Mouse (Mus musculus) layer of hippocampus, adult 2 months (tissue): ENCODE measurements around the gene Olfr301. TPM values are rescaled to one million over a fixed set of nuclear protein-coding genes. Genes with fewer than 3 reads are reported as not detected.
A peak's percentile ranks its signal among the peaks of the same experiment; 100 is the strongest.

Source experiments
- DNase-seq, 2 experiments: peaks; one replicate each; pipeline ENCODE4 v3.0.0; 2022; ENCODE audit warnings: low spot score in 2 of 2
- H3K27ac ChIP-seq: fragments of 200-600 bp; 2 replicates; pipeline ENCODE4 v1.8.1; 2022
- H3K4me3 ChIP-seq: fragments of 200-600 bp; 2 replicates; pipeline ENCODE4 v1.8.1; 2022; ENCODE audit warnings: mild to moderate bottlenecking
- CTCF ChIP-seq: fragments of 200-600 bp; conservative IDR thresholded peaks from 2 replicates; pipeline ENCODE4 v1.8.1; 2022; ENCODE audit warnings: antibody characterized with exemption, mild to moderate bottlenecking, moderate library complexity
- long read RNA-seq, 2 experiments: library from polyadenylated mRNA; stranded (forward); transcript quantifications; one replicate each; pipeline ENCODE4 v2.0.0; 2021; ENCODE audit warnings: borderline mapping rate in 2 of 2
- total RNA-seq, 2 experiments: library from RNA; stranded (reverse); gene quantifications; 2 replicates each; pipeline ENCODE4 v1.2.3; 2021

The Olfr301 gene
- not detected for total RNA-seq
- long read RNA-seq, experiment 1: 0 reads
- long read RNA-seq, experiment 2: 0 reads

DNA sequence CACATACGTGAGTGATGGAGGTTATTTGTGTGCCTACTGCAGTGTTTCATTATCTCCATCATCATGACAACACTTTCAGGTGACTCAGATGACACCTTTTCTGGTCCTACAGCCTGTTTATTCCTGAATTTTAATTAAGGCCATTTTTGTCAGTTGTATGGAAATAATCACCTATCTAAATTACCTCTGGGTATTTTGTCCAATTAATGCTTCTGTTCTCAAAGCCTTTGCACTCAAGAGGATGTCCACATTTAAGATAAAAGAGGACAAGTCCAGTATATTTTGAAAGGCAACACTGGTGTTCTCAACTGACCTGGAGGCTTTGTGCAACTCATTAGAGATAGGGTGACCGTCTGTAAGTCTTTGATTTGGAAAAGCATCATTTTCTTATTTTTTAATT lies at the start of gene Olfr301:
Olfr301 (plus strand) TSS at position 301 of the 400 bp plus-strand sequence.
- no peak for DNase-seq
- H3K27ac ChIP-seq: no peak within 1 kb of the TSS
- H3K4me3 ChIP-seq: no peak within 1 kb of the TSS
- no peak for TF ChIP-seq CTCF

DNA sequence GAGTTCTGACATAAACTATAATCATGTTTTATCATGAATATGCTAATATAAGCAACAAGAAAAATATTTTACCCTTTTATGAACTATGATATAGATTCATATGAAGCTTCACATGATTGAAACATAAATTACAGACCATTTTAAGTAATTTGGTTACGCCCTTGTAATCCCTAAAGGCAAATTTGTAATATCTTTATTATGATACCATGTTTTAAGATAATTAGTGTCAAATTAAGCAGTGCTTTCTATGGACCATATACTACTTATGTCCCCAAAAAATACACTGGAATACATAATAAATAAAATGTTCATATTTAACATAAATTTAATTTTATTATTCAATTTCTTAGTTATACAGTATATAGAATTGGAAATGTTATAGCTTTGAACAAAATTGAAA lies 36.8 kb upstream of the Olfr301 start, which contains the start of gene Olfr305:
Olfr305 (minus strand) TSS at position 101 of the 400 bp plus-strand sequence.
- Histone ChIP-seq H3K4me3 (no peak within 1 kb of the TSS), H3K27ac (peak within 1 kb of the TSS; percentile 23; the same call in 1 of the 2 replicates)
- DNase-seq: no peak
- TF ChIP-seq CTCF: no peak

DNA sequence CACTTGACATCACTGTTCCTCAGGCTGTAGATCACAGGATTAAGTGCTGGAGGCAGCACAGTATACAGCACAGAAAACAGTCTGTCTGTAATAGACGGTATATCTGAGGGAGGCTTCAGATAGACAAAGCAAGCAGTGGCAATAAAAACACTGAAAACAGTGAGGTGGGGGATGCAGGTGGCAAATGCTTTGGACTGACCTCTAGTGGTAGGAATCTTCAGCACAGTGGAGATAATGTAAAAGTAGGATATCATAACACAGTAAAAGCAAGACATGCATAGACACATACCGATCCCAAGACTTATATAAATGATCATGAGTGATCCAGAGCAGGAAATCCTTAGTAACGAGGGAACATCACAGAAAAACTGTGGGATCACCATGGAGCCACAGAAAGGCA lies 17.9 kb upstream of the Olfr301 start:
- Histone ChIP-seq H3K4me3 (no peak overlapping the region), H3K27ac (no peak overlapping the region)
- TF ChIP-seq CTCF: peak; percentile 63
- DNase-seq: no peak

DNA sequence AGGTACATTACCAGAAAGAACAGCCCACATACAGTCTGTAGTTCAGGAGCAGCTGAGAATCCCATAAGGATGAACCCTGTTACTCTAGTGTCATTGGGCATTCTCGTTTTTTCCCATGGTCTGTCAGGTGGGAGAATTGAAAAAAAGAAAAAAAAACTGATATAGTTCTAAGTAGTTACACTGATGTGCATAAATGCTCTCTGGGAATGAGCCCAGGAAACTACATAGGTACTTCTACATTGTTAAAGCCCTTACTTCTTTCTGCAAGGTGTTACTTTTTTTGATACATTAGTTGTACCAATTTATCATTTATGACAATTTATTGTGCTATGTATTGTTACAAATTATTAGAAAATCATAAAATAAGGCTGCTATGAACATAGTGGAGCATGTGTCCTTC lies 17.1 kb upstream of the Olfr301 start, which contains the start of gene Olfr304:
Olfr304 (minus strand) TSS at position 101 of the 400 bp plus-strand sequence.
- Histone ChIP-seq H3K4me3 (no peak within 1 kb of the TSS), H3K27ac (no peak within 1 kb of the TSS)
- DNase-seq: no peak
- TF ChIP-seq CTCF: no peak

DNA sequence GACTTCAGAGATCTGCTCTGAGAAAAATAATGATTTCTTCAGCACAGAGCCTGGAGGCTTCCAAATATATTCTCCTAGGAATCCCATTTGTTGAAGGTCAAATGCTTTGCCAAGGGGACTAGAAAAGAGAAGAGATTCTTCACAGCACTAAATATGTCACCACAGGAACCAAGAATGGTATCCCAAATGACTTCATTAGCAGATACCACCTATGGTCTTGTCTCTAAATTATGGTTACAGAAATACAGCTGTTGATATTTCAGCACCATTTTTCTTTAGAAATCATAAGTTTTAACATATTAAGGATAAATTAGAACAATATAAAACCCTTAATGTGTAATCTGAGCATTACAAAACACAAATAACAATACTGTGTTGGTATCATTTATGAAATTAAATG lies 6.0 kb upstream of the Olfr301 start, which contains the start of gene Olfr303:
Olfr303 (minus strand) TSS at position 101 of the 400 bp plus-strand sequence.
- Histone ChIP-seq H3K27ac (no peak within 1 kb of the TSS), H3K4me3 (no peak within 1 kb of the TSS)
- TF ChIP-seq CTCF: no peak
- no peak for DNase-seq

DNA sequence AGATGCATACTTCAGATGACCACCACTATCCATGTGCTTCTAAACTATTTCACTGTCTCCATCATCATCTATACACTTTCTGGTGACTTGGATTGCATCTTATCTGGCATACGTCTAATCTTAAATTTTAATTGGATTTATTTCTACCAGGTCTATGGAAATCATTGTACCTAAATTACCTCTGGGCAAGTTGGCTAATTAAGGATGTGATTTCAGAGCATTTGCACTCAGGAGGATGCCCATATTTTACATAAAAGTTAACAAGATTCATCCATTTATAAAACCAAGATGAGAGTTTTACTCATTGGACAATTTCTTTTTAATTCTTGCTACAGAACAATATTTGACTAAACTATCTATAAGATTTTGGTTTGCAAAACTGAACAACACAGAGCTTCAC lies 56.0 kb downstream of the Olfr301 start, which contains the start of gene Olfr299:
Olfr299 (plus strand) TSS at position 301 of the 400 bp plus-strand sequence.
- no peak for TF ChIP-seq CTCF
- DNase-seq: no peak
- Histone ChIP-seq H3K4me3 (no peak within 1 kb of the TSS), H3K27ac (no peak within 1 kb of the TSS)

Other genes with a start within 250 kb of the Olfr301 start
- gene Vmn2r75, start 232.1 kb upstream of the Olfr301 start, total RNA-seq: not detected
- gene Vmn2r76, start 157.5 kb upstream of the Olfr301 start, total RNA-seq: not detected
- not detected for gene Olfr310, start 126.7 kb upstream of the Olfr301 start, total RNA-seq
- gene Olfr309, start 90.1 kb upstream of the Olfr301 start, total RNA-seq: not detected
- gene Olfr308, start 78.2 kb upstream of the Olfr301 start, total RNA-seq: not detected
- gene Olfr307, start 66.3 kb upstream of the Olfr301 start, total RNA-seq: not detected
- gene Olfr305, start 36.9 kb upstream of the Olfr301 start, total RNA-seq: not detected
- not detected for gene Olfr304, start 17.2 kb upstream of the Olfr301 start, total RNA-seq
- not detected for gene Olfr303, start 6.1 kb upstream of the Olfr301 start, total RNA-seq
- not detected for gene Olfr299, start 56.1 kb downstream of the Olfr301 start, total RNA-seq
- gene Olfr298, start 88.6 kb downstream of the Olfr301 start, total RNA-seq: not detected
- gene Olfr297, start 116.1 kb downstream of the Olfr301 start, total RNA-seq: not detected
- not detected for gene Olfr295, start 180.0 kb downstream of the Olfr301 start, total RNA-seq
- gene Olfr294, start 212.8 kb downstream of the Olfr301 start, total RNA-seq: not detected
- gene Olfr293, start 245.2 kb downstream of the Olfr301 start, total RNA-seq: not detected